Mouse (Mus musculus): ENCODE data around the gene Ipo13. TPM values are rescaled to one million over a fixed set of nuclear protein-coding genes. Genes with fewer than 3 reads are reported as not detected.

The Ipo13 gene
- polyA plus RNA-seq (2016; fragmentation: Nextera tagmentation; extraction: Ambion mirVana): 62.8 and 72.3 TPM in 2 replicates

GRCm38 (mm10) chr4:117914591-117915442 lies at the start of gene Ipo13:
Gene Ipo13, minus strand, starts transcription at chr4:117914999.
- peaks cover 31% of the 10 kb centered on the region for H3K36me3 ChIP-seq (replicated peaks)
- WGBS: under 1% methylated on average over 61 of the region's 61 CpGs
- H3K4me1 ChIP-seq: peaks cover 31% of the 10 kb centered on the region

GRCm38 (mm10) chr4:117957492-117957891 lies 42.7 kb upstream of the Ipo13 start:
- DNase-seq (ENCODE audit: low spot score): no peak
- 0 out of 2 replicates have a peak overlapping the region, but pooled peaks have one; percentile 4 for H3K27ac ChIP-seq (replicated peaks)
- WGBS: 73% methylated on average over 4 of the region's 4 CpGs

More at GRCm38 (mm10) chr4:117914591-117915442, at the start of gene Ipo13:
- Histone ChIP-seq H3K9me3 (no peaks in the 10 kb centered on the region), H3K4me3 (peak within 1 kb of the TSS; percentile 88), H3K27ac (replicated peaks) (peak within 1 kb of the TSS; percentile 98), H3K27me3 (replicated peaks; ENCODE audit: low read depth, poor library complexity, severe bottlenecking) (no peaks in the 10 kb centered on the region)
- peak; percentile 94 for DNase-seq (ENCODE audit: low spot score)

GRCm38 (mm10) chr4:117947493-117947892 lies 32.7 kb upstream of the Ipo13 start:
- Histone ChIP-seq H3K4me3 (no peak overlapping the region), H3K4me1 (peaks cover 16% of the 10 kb centered on the region), H3K9me3 (peaks cover 5% of the 10 kb centered on the region; the same call in 1 of the 2 replicates), H3K27ac (replicated peaks) (no peak overlapping the region), H3K27me3 (replicated peaks; ENCODE audit: low read depth, poor library complexity, severe bottlenecking) (no peaks in the 10 kb centered on the region), H3K36me3 (replicated peaks) (peaks cover 33% of the 10 kb centered on the region)
- WGBS: 84% methylated on average over 7 of the region's 7 CpGs
- DNase-seq (ENCODE audit: low spot score): no peak

More at GRCm38 (mm10) chr4:117957492-117957891, 42.7 kb upstream of the Ipo13 start:
- H3K9me3 ChIP-seq: peaks cover 2% of the 10 kb centered on the region; the same call in 1 of the 2 replicates
- no peak overlapping the region for H3K4me3 ChIP-seq
- peaks cover 7% of the 10 kb centered on the region; the same call in 1 of the 2 replicates for H3K4me1 ChIP-seq
- H3K36me3 ChIP-seq (replicated peaks): peaks cover 74% of the 10 kb centered on the region
- no peaks in the 10 kb centered on the region for H3K27me3 ChIP-seq (replicated peaks; ENCODE audit: low read depth, poor library complexity, severe bottlenecking)

- H3K27me3 ChIP-seq (replicated peaks; ENCODE audit: low read depth, poor library complexity, severe bottlenecking): no peaks in the 10 kb centered on the region
- H3K27ac ChIP-seq (replicated peaks): no peak overlapping the region
- peaks cover 26% of the 10 kb centered on the region for H3K36me3 ChIP-seq (replicated peaks)
- H3K4me3 ChIP-seq: no peak overlapping the region
- 90% methylated on average over 11 of the region's 11 CpGs for WGBS
- DNase-seq (ENCODE audit: low spot score): no peak
- H3K4me1 ChIP-seq: peaks cover 16% of the 10 kb centered on the region
- H3K9me3 ChIP-seq: no peaks in the 10 kb centered on the region
Measured at GRCm38 (mm10) chr4:117946639-117947305, 32.0 kb upstream of the Ipo13 start.

GRCm38 (mm10) chr4:117943317-117943716 lies 28.5 kb upstream of the Ipo13 start:
- no peaks in the 10 kb centered on the region for H3K27me3 ChIP-seq (replicated peaks; ENCODE audit: low read depth, poor library complexity, severe bottlenecking)
- H3K36me3 ChIP-seq (replicated peaks): peaks cover 34% of the 10 kb centered on the region
- 32% methylated on average over 5 of the region's 5 CpGs for WGBS
- H3K9me3 ChIP-seq: no peaks in the 10 kb centered on the region
- H3K4me1 ChIP-seq: peaks cover 16% of the 10 kb centered on the region
- no peak overlapping the region for H3K4me3 ChIP-seq
- H3K27ac ChIP-seq (replicated peaks): peak overlapping the region; percentile 59
- peak; percentile 19 for DNase-seq (ENCODE audit: low spot score)

- Histone ChIP-seq H3K27me3 (replicated peaks; ENCODE audit: low read depth, poor library complexity, severe bottlenecking) (no peaks in the 10 kb centered on the region), H3K4me3 (no peak overlapping the region), H3K9me3 (no peaks in the 10 kb centered on the region), H3K36me3 (replicated peaks) (peaks cover 36% of the 10 kb centered on the region), H3K4me1 (no peaks in the 10 kb centered on the region), H3K27ac (replicated peaks) (no peak overlapping the region)
- WGBS: 95% methylated on average over 5 of the region's 5 CpGs
- no peak for DNase-seq (ENCODE audit: low spot score)
Measured at GRCm38 (mm10) chr4:117936964-117937363, 22.2 kb upstream of the Ipo13 start.

- DNase-seq (ENCODE audit: low spot score): no peak
- Histone ChIP-seq H3K27me3 (replicated peaks; ENCODE audit: low read depth, poor library complexity, severe bottlenecking) (peaks cover 24% of the 10 kb centered on the region), H3K4me3 (no peak overlapping the region), H3K4me1 (peaks cover 13% of the 10 kb centered on the region), H3K9me3 (no peaks in the 10 kb centered on the region), H3K27ac (replicated peaks) (no peak overlapping the region), H3K36me3 (replicated peaks) (peaks cover 19% of the 10 kb centered on the region)
- 90% methylated on average over 4 of the region's 4 CpGs for WGBS
Measured at GRCm38 (mm10) chr4:117934081-117934480, 19.3 kb upstream of the Ipo13 start.

GRCm38 (mm10) chr4:117933248-117933647 lies 18.4 kb upstream of the Ipo13 start:
- whole genome bisulfite sequencing: 78% methylated on average over 5 of the region's 5 CpGs
- H3K27me3 ChIP-seq (replicated peaks; ENCODE audit: low read depth, poor library complexity, severe bottlenecking): peaks cover 32% of the 10 kb centered on the region
- no peak for DNase-seq (ENCODE audit: low spot score)
- H3K27ac ChIP-seq (replicated peaks): no peak overlapping the region
- H3K36me3 ChIP-seq (replicated peaks): peaks cover 17% of the 10 kb centered on the region
- no peaks in the 10 kb centered on the region for H3K9me3 ChIP-seq
- peaks cover 22% of the 10 kb centered on the region for H3K4me1 ChIP-seq
- H3K4me3 ChIP-seq: no peak overlapping the region

- under 1% methylated on average over 33 of the region's 33 CpGs for WGBS
- peaks cover 42% of the 10 kb centered on the region for H3K4me1 ChIP-seq
- peak within 1 kb of the TSS; percentile 62 for H3K4me3 ChIP-seq
- H3K27me3 ChIP-seq (replicated peaks; ENCODE audit: low read depth, poor library complexity, severe bottlenecking): peaks cover 70% of the 10 kb centered on the region
- peaks cover 4% of the 10 kb centered on the region for H3K36me3 ChIP-seq (replicated peaks)
- peak within 1 kb of the TSS; percentile 70 for H3K27ac ChIP-seq (replicated peaks)
- no peaks in the 10 kb centered on the region for H3K9me3 ChIP-seq
- DNase-seq (ENCODE audit: low spot score): peak; percentile 80
Measured at GRCm38 (mm10) chr4:117929391-117929881, 14.6 kb upstream of the Ipo13 start, which contains the start of gene Artn. Gene Artn, minus strand, starts transcription at chr4:117929763.

GRCm38 (mm10) chr4:117928699-117929241 lies 14.0 kb upstream of the Ipo13 start:
- Histone ChIP-seq H3K27me3 (replicated peaks; ENCODE audit: low read depth, poor library complexity, severe bottlenecking) (peaks cover 77% of the 10 kb centered on the region), H3K4me1 (peaks cover 42% of the 10 kb centered on the region), H3K27ac (replicated peaks) (peak overlapping the region; percentile 70), H3K4me3 (peak overlapping the region; percentile 62), H3K36me3 (replicated peaks) (peaks cover 4% of the 10 kb centered on the region), H3K9me3 (no peaks in the 10 kb centered on the region)
- WGBS: 3% methylated on average over 13 of the region's 13 CpGs
- peak; percentile 56 for DNase-seq (ENCODE audit: low spot score)

- Histone ChIP-seq H3K4me1 (peaks cover 42% of the 10 kb centered on the region), H3K27ac (replicated peaks) (no peak overlapping the region), H3K9me3 (no peaks in the 10 kb centered on the region), H3K4me3 (peak overlapping the region; percentile 62), H3K36me3 (replicated peaks) (peaks cover 4% of the 10 kb centered on the region), H3K27me3 (replicated peaks; ENCODE audit: low read depth, poor library complexity, severe bottlenecking) (peaks cover 82% of the 10 kb centered on the region)
- 14% methylated on average over 6 of the region's 6 CpGs for WGBS
- DNase-seq (ENCODE audit: low spot score): peak; percentile 83
Measured at GRCm38 (mm10) chr4:117928234-117928633, 13.4 kb upstream of the Ipo13 start.
